Mouse (Mus musculus): ENCODE measurements around the gene Avl9. TPM values are rescaled to one million over a fixed set of nuclear protein-coding genes. Genes with fewer than 3 reads are reported as not detected.

Avl9 gene
- 5.7 and 6.2 TPM in 2 replicates for polyA plus RNA-seq (2016; fragmentation: Nextera tagmentation; extraction: Ambion mirVana)

- Histone ChIP-seq H3K9me3 (replicated peaks) (no peaks in the 10 kb centered on the region), H3K4me3 (peak within 1 kb of the TSS; percentile 84), H3K9ac (peak within 1 kb of the TSS; percentile 82), H3K27ac (peak within 1 kb of the TSS; percentile 90), H3K4me1 (peaks cover 22% of the 10 kb centered on the region), H3K4me2 (peak within 1 kb of the TSS; percentile 76), H3K27me3 (replicated peaks) (no peaks in the 10 kb centered on the region), H3K36me3 (no peaks in the 10 kb centered on the region)
- ATAC-seq: peak; percentile 97
- under 1% methylated on average over 64 of the region's 64 CpGs for WGBS (ENCODE audit: insufficient replicate concordance)
These were observed at the start of gene Avl9 for GRCm38 (mm10) chr6:56714574-56715269. Gene Avl9, plus strand, starts transcription at chr6:56714899.

DNA sequence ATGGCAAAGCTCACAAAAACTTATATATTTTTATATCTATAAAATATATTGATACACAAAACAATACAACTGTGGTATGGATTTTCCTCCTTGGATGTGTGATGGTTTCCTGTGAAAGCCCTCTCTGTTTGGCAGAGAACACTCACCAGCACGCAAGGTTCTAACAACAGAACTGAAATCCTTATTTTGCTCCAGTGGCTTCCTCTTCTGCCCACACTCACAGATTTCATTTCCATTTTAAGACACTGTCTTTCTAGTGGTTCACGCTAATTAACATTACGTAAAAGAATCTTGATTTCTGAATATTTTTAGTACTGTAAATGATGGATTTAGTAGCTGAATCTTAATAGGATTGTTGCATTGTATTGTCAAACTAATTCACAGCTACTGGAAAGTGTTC lies 26.5 kb upstream of the Avl9 start:
- Histone ChIP-seq H3K27me3 (replicated peaks) (no peaks in the 10 kb centered on the region), H3K4me3 (no peak overlapping the region), H3K4me1 (no peaks in the 10 kb centered on the region), H3K4me2 (no peak overlapping the region), H3K9ac (no peak overlapping the region), H3K9me3 (replicated peaks) (no peaks in the 10 kb centered on the region), H3K36me3 (no peaks in the 10 kb centered on the region), H3K27ac (no peak overlapping the region)
- ATAC-seq: no peak
- 78% methylated on average over 3 of the region's 3 CpGs for whole genome bisulfite sequencing (ENCODE audit: insufficient replicate concordance)

- peak; percentile 42; the same call in 1 of the 2 replicates for ATAC-seq
- Histone ChIP-seq H3K27me3 (replicated peaks) (no peaks in the 10 kb centered on the region), H3K36me3 (no peaks in the 10 kb centered on the region), H3K9me3 (replicated peaks) (no peaks in the 10 kb centered on the region), H3K9ac (no peak overlapping the region), H3K4me3 (no peak overlapping the region), H3K4me2 (no peak overlapping the region), H3K4me1 (no peaks in the 10 kb centered on the region), H3K27ac (no peak overlapping the region)
- 2% methylated on average over 2 of the region's 2 CpGs for WGBS (ENCODE audit: insufficient replicate concordance)
These were observed 23.5 kb upstream of the Avl9 start for GRCm38 (mm10) chr6:56691205-56691604.

- no peaks in the 10 kb centered on the region for H3K9me3 ChIP-seq (replicated peaks)
- H3K4me1 ChIP-seq: no peaks in the 10 kb centered on the region
- H3K27me3 ChIP-seq (replicated peaks): no peaks in the 10 kb centered on the region
- no peak overlapping the region for H3K27ac ChIP-seq
- H3K36me3 ChIP-seq: no peaks in the 10 kb centered on the region
- no peak overlapping the region for H3K4me3 ChIP-seq
- 75% methylated on average over 4 of the region's 4 CpGs for WGBS (ENCODE audit: insufficient replicate concordance)
- H3K9ac ChIP-seq: no peak overlapping the region
- no peak overlapping the region for H3K4me2 ChIP-seq
- ATAC-seq: no peak
These were observed 22.3 kb upstream of the Avl9 start for GRCm38 (mm10) chr6:56692445-56692844.

DNA sequence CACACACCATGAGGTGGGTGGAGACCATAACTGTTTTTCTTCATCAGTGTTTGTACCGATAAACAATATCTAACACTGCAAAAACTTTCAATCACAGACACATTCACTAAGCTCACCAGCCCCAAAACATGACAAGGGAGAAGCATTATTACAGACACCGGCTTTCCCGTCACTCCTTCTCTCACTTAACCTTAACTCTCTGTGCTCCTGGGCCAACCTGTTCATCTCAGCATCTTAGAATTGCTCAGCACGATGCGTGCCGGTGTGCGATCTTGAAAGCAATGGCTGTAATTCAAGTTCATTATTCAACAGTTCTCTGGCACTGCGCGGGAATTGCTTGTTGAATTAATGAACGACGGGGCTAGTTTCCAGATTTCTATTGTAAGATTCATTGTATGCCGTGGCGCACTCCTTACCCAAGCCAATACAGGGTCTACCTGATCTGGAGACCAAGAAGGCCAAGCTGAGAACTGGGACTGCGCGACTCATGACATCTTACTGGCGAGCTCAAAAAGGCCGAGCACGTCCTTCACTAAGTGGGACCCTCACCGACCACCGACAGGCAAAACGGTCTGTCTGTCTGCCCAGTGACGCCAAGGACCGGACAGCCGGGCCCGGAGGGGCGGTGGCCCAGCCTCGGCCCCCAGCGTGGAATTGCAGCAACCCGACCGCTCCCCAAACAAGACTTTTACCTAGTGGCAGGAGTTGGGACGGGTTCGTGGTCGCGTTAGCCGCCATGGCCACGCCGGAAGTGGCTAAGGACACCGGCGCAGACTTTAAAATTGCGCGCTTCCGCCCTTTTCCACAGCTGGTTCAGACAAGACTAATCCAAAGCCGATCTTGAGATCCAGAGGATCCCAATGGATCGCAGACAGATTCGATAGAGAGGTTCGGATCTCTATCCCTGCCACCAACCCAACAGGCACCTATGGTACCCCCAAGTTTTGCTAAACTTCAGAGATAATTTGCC lies 10.5 kb upstream of the Avl9 start, which contains the start of gene Lsm5:
Gene Lsm5, minus strand, starts transcription at position 780 of the 970 bp plus-strand sequence.
- H3K27ac ChIP-seq: peak within 1 kb of the TSS; percentile 73
- H3K27me3 ChIP-seq (replicated peaks): no peaks in the 10 kb centered on the region
- H3K9ac ChIP-seq: peak within 1 kb of the TSS; percentile 89
- H3K4me1 ChIP-seq: peaks cover 16% of the 10 kb centered on the region
- 0 out of 2 replicates have a peak, but pooled peaks cover 5% of the 10 kb centered on the region for H3K9me3 ChIP-seq (replicated peaks)
- H3K4me3 ChIP-seq: peak within 1 kb of the TSS; percentile 95
- under 1% methylated on average over 46 of the region's 46 CpGs for WGBS (ENCODE audit: insufficient replicate concordance)
- peaks cover 4% of the 10 kb centered on the region; the same call in 1 of the 2 replicates for H3K36me3 ChIP-seq
- peak within 1 kb of the TSS; percentile 80 for H3K4me2 ChIP-seq
- peak; percentile 87 for ATAC-seq

DNA sequence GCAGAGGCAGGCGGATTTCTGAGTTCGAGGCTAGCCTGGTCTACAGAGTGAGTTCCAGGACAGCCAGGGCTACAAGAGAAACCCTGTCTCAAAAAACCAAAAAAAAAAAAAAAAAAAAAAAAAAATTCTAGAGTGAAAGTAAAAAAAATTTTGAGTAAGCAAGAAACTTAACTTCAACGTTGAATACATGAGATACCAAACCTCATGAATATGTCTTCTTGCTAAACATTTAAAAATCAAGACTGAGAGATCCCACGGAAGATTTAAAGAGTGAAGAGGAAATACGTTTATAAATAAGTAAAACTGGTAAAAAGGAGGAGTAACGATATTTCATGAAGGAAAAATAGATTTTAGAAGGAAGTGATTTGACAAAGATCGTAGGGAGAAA lies 519 bp upstream of the Avl9 start:
- Histone ChIP-seq H3K36me3 (no peaks in the 10 kb centered on the region), H3K27ac (no peak overlapping the region), H3K4me2 (peak overlapping the region; percentile 76), H3K4me1 (peaks cover 22% of the 10 kb centered on the region), H3K9me3 (replicated peaks) (no peaks in the 10 kb centered on the region), H3K4me3 (peak overlapping the region; percentile 84), H3K9ac (no peak overlapping the region), H3K27me3 (replicated peaks) (no peaks in the 10 kb centered on the region)
- WGBS (ENCODE audit: insufficient replicate concordance): 30% methylated on average over 7 of the region's 7 CpGs
- ATAC-seq: no peak

DNA sequence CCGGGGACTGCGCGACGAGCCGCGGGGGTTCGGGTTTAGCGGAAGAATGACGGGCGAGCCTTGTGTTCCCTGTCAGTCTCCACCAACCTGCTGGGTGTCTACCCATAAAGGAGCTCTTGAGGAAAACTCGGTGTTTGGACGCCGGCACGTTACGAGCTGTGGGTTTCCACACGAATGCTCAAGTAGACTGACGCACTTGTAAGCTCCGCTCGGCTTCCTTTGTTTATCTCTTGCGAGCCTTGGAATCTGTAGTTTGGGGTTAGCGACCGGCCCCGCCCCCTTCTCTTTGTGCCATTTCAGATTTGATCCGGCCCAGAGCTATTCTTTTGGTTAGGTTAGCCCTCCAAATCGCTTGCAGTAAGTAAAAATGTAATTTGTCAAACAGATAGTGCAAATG lies 569 bp downstream of the Avl9 start:
- no peaks in the 10 kb centered on the region for H3K27me3 ChIP-seq (replicated peaks)
- peak overlapping the region; percentile 90 for H3K27ac ChIP-seq
- WGBS (ENCODE audit: insufficient replicate concordance): under 1% methylated on average over 25 of the region's 25 CpGs
- peaks cover 22% of the 10 kb centered on the region for H3K4me1 ChIP-seq
- H3K4me2 ChIP-seq: peak overlapping the region; percentile 76
- H3K9me3 ChIP-seq (replicated peaks): no peaks in the 10 kb centered on the region
- H3K9ac ChIP-seq: peak overlapping the region; percentile 82
- H3K36me3 ChIP-seq: no peaks in the 10 kb centered on the region
- peak; percentile 5 for ATAC-seq
- H3K4me3 ChIP-seq: peak overlapping the region; percentile 84

- 87% methylated on average over 1 of the region's 1 CpGs for WGBS (ENCODE audit: insufficient replicate concordance)
- peaks cover 9% of the 10 kb centered on the region for H3K36me3 ChIP-seq
- no peak overlapping the region for H3K4me3 ChIP-seq
- no peak overlapping the region for H3K4me2 ChIP-seq
- peaks cover 22% of the 10 kb centered on the region for H3K4me1 ChIP-seq
- H3K9me3 ChIP-seq (replicated peaks): no peaks in the 10 kb centered on the region
- H3K27me3 ChIP-seq (replicated peaks): no peaks in the 10 kb centered on the region
- H3K27ac ChIP-seq: no peak overlapping the region
- H3K9ac ChIP-seq: no peak overlapping the region
- ATAC-seq: no peak
These were observed 4.4 kb downstream of the Avl9 start for GRCm38 (mm10) chr6:56719071-56719470.

DNA sequence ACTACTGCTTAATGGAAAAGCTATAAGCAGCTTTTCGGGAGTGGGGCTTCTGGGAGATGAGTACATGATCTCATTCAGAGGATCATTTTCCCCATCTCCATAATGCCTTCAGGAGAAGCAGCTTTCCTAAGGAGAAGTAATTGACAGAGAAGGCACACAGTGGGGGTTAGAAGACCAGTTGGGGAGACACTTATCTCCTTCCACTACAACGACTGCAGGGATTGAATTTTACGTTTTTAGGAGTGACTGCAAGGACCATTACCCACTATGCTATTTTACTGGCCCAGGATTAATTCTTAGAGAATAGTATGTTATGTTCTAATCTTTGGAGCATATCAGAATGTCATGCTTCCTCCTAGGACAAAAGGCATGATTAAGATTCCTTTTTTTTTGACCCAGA lies 6.2 kb downstream of the Avl9 start:
- Histone ChIP-seq H3K4me1 (peaks cover 18% of the 10 kb centered on the region), H3K4me3 (no peak overlapping the region), H3K9ac (no peak overlapping the region), H3K4me2 (no peak overlapping the region), H3K27ac (no peak overlapping the region), H3K27me3 (replicated peaks) (no peaks in the 10 kb centered on the region), H3K36me3 (peaks cover 20% of the 10 kb centered on the region), H3K9me3 (replicated peaks) (no peaks in the 10 kb centered on the region)
- 59% methylated on average over 3 of the region's 3 CpGs for WGBS (ENCODE audit: insufficient replicate concordance)
- no peak for ATAC-seq

- H3K4me2 ChIP-seq: no peak overlapping the region
- H3K9me3 ChIP-seq (replicated peaks): no peaks in the 10 kb centered on the region
- H3K4me3 ChIP-seq: no peak overlapping the region
- H3K27me3 ChIP-seq (replicated peaks): no peaks in the 10 kb centered on the region
- peaks cover 67% of the 10 kb centered on the region for H3K36me3 ChIP-seq
- H3K9ac ChIP-seq: no peak overlapping the region
- no peaks in the 10 kb centered on the region for H3K4me1 ChIP-seq
- WGBS (ENCODE audit: insufficient replicate concordance): 68% methylated on average over 2 of the region's 2 CpGs
- no peak overlapping the region for H3K27ac ChIP-seq
- ATAC-seq: no peak
These were observed 17.8 kb downstream of the Avl9 start for GRCm38 (mm10) chr6:56732545-56732944.

- no peak for ATAC-seq
- 75% methylated on average over 5 of the region's 5 CpGs for WGBS (ENCODE audit: insufficient replicate concordance)
- no peaks in the 10 kb centered on the region for H3K4me1 ChIP-seq
- H3K4me3 ChIP-seq: no peak overlapping the region
- no peak overlapping the region for H3K4me2 ChIP-seq
- no peak overlapping the region for H3K27ac ChIP-seq
- no peaks in the 10 kb centered on the region for H3K27me3 ChIP-seq (replicated peaks)
- H3K9me3 ChIP-seq (replicated peaks): no peaks in the 10 kb centered on the region
- no peak overlapping the region for H3K9ac ChIP-seq
- H3K36me3 ChIP-seq: peaks cover 31% of the 10 kb centered on the region
These were observed 31.3 kb downstream of the Avl9 start for GRCm38 (mm10) chr6:56745950-56746543.

DNA sequence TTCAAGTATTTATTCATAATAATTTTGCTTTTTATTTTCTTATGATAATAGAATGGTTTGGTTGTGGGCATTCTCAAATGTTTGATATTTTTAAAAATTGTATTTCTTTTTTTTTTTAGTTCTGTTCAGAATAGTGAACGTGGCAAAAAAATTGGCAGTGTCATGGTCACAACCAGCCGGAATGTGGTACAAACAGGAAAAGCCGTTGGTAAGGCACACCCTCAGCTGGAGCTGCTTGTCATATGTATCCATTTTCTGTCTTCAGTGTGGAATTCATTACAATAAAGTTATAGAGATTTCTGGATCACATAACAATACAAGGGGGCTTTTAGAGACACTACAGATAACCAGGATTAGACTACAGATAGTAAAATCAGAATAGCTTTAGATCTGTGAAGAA lies 39.0 kb downstream of the Avl9 start:
- Histone ChIP-seq H3K4me2 (no peak overlapping the region), H3K27me3 (replicated peaks) (no peaks in the 10 kb centered on the region), H3K27ac (no peak overlapping the region), H3K4me1 (no peaks in the 10 kb centered on the region), H3K9ac (no peak overlapping the region), H3K4me3 (no peak overlapping the region), H3K36me3 (peaks cover 51% of the 10 kb centered on the region), H3K9me3 (replicated peaks) (no peaks in the 10 kb centered on the region)
- WGBS (ENCODE audit: insufficient replicate concordance): 64% methylated on average over 3 of the region's 3 CpGs
- no peak for ATAC-seq

Measured in liver, embryonic 12.5 days (tissue).